Mouse (Mus musculus): ENCODE data around the gene Gm5615.

Gene Gm5615

DNA sequence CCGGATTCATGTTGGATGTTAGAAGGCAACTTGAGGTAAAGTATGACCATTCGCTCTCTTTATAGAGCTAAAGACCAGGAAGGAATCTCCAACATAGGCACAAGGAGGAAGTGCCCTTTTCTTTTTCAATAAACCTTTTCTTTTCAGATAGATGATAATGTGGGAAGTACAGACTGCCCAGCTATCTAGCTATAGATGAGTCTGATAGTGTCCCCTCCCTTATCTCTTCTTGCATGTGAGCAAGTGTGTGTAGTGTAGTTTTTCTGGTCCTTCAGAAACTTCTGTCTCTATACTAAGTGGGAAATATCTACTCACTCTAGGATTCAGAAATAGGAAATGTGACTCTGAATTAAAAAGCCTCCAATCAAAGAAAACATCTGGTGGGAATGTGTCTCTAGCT, at the start of gene Gm5615:
Gene Gm5615, minus strand, starts transcription at position 101 of the 400 bp plus-strand sequence.
- no peak for DNase-seq (ENCODE audit: low read depth, low spot score)

DNA sequence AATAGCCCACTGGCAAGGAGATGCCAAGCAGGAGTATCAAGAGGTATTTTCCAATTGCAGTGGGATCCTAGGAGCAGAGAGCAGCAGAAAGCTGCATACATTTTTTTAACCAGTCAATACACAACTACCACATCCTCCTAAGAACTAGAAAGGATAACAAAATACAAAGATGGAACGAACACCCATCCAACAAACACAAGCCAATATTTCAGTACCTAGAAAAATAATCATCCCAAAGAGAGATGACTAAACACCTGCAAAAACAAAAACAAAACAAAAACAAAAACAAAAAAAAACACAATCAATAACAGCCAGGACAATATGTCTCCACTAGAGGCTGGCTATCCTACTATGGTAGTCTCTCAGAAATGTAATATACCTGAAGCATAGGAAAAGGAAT, 40.8 kb upstream of the Gm5615 start, which contains the start of gene Gm17689:
Gene Gm17689, minus strand, starts transcription at position 101 of the 400 bp plus-strand sequence.
- DNase-seq (ENCODE audit: low read depth, low spot score), result no peak

DNA sequence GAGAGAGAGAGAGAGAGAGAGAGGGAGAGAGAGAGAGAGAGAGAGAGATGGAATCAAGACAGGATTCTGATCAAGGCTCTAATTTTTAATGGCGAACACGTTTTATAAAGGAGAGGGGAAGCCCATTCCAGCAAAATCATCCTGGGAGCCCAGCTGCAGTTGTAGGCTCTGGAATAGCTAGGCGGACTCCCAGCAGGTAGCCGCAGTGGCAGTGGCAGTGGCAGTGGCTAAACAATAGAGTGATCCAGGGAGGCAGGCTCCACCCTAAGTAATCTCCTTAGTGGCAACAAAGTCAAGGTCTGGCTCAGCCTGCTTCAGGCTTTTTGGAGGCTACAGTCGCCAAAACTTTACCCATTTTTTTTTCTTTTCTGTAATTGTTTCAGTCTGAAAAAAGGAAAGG, 37.6 kb downstream of the Gm5615 start:
- no peak for DNase-seq (ENCODE audit: low read depth, low spot score)

DNA sequence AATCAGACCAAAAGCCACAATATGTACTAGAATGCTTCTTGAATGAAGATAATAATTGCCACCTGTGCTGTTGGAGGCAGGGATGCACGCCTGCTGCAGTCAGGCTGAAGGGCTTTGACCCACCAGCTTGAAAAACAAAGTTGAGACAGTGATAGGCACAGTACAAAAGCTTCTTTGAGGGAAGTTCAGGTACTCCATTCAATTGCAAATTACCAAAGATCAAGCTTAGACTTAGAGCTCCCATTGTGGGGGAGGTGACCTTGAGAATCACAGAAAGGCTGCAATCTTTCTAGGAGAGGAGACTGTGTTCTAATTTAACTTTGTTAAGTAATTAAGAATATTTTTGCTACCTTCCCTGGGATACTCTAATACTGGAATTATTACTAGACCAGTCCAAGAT, 45.9 kb downstream of the Gm5615 start:
- no peak for DNase-seq (ENCODE audit: low read depth, low spot score)

DNA sequence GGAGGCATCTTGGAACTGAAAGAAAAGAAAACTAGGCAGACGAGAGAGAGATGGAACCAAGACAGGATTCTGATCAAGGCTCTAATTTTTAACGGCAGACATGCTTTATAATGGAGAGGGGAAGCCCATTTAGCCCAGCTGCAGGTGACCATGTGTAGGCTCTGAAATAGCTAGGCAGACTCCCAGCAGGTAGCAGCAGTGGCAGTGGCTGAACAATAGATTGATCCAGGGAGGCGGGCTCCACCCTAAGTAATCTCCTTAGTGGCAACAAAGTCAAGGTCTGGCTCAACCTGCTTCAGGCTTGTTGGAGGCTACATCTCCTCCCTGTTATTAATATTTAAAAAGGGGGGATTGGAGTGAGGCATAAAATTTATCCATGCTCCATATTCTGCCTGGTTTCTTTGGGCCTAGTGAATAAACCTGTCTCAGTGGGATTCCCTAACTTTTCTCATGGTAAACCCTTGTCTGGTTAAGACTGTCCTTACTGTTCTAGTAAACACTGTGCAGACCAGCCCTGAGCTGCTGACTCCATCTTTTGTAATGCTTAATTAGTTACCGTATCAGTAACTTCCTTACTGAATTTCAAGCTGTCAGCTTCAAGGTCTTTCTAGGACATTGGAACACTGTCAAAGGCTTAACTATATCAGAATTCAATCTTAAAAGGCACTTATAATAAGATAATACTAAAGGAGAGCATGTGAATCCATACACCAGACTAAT, 47.1 kb downstream of the Gm5615 start:
- DNase-seq (ENCODE audit: low read depth, low spot score), result no peak

Data from brain, embryonic 18.5 days (tissue).